Mouse (Mus musculus) 3134 (cell line): ENCODE measurements around the gene Ctnna3.
"Not testable (repeated sequence)": the region's sequence is repeated elsewhere in the genome, so short reads cannot be mapped to it uniquely, and the experiment has no call there.

Experiments used
- DNase-seq: peaks from one replicate; pipeline ENCODE4 v3.0.0-alpha.2; 2011; ENCODE audit warnings: low spot score; ENCODE audit not compliant: insufficient read length; ENCODE audit errors: extremely low read depth

Gene Ctnna3

DNA sequence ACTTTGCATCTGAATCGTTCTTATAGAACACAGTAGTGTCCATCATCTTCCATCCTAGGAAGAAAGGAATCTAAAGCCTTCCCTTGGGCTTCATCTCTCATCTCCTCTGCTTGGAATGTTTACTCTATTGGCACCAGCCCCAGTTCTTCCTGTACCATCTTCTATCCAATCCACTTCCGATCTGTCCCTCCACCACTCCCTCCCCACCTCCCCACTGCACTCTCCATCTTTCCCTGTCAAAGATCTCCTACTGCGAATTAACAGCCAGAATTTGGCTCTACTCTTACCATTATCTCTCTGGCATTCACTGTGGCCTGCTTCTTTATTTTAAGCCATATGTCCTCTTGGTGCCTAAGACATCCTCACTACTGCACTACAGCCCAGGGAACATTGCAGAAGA, 688.9 kb downstream of the Ctnna3 start:
- no peak for DNase-seq

DNA sequence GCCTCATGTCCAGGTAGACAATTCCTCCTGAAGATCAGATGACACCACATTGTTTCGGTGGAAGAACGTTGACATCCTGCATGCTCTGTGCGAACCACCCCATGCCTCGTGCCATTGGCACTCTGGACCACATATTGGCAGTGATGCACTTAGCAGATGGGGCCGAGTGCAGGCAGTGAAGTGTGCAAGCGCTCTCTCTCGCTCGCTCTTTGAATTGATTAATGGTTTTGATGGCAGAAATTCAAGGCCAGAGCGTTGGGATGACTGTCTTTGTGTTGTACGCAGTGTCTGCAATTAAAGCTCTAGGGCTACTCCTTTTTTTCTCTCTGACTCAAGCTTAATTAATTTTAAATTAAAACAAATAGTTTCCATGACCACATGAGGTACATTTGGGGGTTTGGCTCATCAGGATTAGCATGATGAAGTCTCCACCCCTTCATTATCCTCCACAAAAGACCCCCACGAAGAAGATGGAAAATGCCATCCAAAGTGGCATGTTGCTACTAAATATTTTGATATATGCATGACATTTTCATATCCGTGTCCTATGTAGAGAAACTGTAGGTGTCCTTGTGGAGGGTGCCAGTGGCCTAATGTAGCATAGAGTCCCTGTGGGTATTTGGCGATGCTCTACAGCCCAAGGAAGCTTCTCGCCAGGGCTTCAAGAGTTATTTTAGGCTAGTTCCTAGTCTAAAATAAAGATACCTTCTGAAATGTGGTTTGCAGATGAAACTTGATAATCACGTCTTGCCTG, 700.7 kb downstream of the Ctnna3 start:
- no peak for DNase-seq

DNA sequence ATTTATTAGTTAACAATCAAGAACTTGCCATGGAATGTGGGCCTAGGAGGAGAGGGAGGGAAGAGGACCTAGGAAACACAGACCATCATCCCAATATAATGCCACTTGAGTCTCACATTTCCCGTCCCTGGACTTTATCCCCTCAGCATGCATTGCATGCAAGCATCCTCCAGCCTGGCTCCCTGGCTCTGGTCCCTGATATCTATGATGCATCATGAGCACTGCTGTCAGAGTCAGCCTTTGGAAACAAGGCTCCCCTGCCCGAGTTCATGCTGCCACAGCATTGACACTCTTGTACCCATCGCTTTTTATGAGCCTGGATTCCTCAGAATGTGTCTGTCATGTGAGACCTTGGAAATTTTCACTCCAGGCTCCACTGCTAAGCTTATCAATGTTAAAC, 703.6 kb downstream of the Ctnna3 start:
- no peak for DNase-seq

DNA sequence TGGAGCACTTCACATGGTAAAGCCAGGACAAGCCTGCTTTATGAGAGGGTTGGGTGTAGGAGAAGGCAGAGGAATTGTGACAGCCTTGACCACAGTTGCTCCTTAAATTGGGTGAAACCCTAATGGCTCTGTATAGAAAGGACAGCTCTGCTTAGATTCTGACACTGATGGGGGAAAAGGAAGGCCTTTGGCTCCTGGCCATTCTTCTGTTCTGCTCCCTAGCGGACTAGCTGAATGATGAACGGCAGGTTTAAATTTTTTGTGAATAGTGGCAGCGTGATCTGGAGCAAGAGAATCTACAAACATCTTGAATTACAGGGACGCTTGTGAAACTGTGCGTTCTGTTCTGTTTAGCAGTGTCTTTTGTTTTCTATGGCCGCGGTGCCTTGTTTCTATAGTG, 705.6 kb downstream of the Ctnna3 start:
- DNase-seq: no peak

DNA sequence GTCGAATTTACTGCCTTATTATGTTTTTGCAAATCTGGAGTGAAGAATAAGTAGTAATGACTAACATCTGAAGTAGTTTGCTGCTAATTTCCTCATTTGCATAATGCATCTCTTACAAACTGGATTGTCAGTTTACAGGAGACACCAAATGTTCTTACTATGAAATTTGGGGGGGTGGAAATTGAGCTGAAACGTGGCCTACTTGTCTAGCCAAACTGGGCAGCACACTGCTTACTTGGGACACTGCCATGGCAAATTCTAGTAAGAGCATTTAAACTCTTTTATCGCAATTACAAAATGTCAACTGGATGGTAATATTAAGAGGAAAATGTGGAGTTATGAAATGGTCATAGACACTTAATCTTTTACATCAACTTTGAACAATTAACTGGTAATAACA, 716.6 kb downstream of the Ctnna3 start:
- no peak for DNase-seq

DNA sequence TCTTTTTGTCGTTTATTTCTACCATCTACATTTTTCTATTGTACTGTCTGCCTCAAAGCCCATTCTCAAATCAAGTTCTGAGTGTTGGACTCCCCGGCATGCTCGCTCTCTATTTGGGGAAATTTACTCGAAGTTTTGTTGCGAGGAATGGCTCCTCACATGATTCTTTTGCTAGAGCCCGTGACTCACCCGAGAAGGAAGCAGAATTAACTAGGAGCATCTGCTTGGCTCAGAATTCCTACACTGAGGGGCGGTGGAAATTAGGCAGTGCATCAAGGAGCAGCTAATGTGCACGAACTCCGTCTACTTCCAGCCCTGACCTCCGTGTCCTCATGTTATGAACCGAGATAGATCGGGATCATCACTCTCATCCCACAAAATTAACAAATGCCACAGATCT, 751.8 kb downstream of the Ctnna3 start:
- DNase-seq: no peak

DNA sequence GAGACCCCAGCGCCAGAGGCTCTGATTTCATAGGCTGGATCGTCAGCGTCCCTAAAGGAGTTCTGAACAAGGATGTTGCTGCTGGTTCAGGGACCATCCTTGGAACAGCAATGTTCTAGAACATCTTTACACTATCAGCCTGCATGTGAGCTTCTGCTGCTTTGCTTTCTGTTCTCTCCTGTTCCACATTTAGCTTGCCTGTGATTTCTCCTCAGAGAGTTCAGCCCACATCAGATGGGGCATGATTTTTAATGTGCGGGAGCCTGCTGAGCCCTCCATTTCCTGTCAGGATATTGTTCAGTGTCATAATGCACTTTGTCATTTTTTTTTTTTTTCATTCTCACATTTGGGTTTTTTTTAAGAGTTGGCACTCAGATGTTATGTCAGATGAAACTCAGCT, 752.8 kb downstream of the Ctnna3 start:
- DNase-seq: no peak

DNA sequence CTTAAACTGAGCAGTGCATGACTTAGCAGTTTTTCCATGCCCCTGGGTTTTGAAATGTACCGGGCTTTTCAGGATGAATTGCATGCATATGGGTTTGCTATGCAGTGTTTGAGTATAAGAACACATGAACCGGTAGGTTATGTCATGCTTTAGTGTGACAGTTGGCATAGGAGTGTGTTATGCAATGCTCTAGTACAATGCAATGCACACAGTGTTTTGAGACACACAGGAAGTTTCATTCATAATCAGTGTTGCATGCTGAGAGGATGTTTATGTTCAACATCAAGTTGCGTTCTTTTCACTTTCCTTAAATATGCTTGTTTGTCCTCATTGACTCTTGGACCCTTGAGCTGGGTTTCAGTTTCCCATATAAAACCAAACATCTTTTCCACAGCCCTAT, 758.1 kb downstream of the Ctnna3 start:
- DNase-seq: no peak

DNA sequence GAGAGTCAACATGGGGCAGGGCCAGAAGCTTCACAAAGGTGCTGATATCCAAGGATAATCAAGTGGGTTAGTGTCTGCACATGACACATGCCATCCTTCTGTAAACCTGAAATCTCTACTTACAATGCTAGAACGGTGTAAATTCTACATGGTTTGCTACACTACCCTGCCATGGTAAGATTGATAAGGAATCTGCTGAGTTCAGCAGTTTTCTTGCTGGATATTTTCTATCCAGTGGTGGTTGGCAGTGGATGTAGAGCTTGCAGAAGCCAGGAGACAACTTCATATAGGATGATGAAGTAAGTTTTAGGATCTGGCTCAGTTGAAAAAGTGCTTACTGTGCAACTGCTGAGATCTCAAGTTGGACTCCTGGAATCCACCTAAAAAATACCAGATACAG, 767.7 kb downstream of the Ctnna3 start:
- no peak for DNase-seq

DNA sequence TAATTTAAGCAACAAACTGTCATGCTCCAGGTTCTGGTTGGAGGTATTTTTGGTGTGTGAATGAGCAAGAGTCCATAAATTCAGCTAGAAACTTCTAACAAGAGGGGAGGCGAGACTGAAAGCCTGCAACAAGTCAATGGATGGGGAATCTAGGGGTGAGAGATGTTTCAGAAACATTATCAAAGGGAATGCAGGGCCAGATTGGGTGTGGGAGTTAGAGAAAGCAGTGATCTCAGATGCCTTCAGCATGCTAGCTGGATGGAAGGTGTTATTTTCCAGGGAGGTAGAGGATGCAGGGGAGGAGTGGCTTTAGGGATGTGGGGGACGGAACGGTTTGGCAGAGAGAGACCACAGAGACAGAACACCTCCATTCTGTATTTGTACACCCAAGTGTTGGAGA, 785.7 kb downstream of the Ctnna3 start:
- DNase-seq: no peak

DNA sequence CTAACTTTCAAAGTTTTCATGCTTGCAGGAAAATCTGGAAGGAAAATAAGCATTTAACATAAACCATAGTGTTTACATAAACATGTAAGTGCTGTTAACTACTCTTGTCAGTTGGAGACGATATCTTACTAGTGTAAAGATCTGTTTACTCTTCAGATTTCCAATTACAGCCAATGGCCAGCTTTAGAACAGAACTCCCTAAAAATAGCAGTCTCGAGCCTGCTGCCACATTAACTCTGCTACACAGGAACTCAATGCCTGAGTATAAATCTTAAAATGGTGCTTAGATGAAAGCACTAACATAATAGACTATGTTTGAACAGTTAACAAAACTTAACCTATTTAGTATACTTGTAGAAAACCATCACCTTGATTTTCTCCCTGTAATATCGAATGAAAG, 793.1 kb downstream of the Ctnna3 start:
- DNase-seq: no peak

DNA sequence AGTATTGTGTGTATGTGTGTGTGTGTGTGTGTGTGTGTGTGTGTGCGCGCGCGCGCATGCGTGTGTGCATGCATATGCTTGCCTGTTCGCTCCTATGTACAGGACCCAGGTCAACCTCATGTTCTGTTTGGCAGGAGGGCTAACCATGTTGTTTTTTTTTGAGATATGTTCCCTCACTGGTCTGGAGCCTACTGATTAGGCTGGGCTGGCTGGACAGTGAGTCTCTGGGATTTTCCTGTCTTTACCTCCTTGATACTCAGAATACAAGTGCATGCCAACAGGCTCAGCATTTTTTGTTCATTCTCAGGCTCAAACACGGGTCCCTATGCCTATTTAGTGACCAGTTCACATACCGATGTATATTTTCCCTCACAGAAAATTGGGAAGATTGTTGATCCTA, 794.1 kb downstream of the Ctnna3 start:
- DNase-seq: no peak

DNA sequence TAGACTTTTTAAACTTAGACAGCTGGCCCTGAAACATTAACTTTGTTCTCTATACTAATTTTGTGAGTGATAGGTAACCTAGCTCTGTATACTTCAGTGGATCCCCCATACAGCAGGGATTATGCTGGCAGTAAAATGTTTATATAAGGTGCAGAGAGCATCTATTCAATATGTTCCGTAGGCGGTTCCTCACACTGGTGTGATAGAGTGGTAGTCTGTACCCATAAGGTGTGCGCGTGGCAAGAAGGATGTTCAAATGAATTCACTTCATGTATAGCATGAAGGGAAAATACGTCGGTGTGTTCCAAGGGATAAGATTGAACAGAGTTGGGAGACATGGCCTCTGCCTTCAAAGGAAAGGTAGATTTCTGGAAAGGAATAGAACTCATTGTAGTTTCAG, 794.5 kb downstream of the Ctnna3 start:
- no peak for DNase-seq

DNA sequence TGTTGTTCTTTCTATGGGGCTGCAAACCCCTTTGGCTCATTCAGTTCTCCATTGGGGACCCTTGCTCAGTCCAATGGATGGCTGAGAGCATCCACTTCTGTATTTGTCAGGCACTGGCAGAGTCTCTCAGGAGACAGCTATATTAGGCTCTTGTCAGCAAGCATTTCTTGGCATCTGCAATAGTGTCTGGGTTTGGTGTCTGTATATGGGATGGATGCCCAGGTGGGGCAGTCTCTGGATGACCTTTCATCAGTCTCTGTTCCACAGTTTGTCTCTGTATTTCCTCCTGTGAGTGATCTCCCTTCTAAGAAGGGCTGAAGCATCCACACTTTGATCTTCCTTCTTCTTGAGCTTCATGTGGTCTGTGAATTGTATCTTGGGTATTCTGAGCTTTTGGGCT, 795.9 kb downstream of the Ctnna3 start:
- not testable (repeated sequence) for DNase-seq

DNA sequence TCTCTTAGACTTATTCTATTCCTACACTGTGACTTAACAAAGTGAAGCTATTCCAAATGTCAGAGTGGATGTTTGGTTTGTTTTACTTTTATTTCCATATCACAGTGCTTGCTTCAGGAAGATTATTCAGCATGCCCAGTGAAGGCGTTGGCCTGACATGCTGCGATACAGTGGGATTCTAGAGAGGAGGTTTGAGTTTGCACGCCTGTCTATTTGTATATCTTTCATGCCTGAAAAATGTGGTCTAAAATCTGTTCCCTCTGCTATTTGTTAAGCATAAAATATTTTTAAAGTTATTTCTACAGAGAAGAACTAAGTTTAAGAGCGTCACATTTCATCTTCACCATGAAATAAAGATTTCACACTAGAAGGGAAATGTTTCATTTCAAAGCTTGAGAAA, 813.5 kb downstream of the Ctnna3 start:
- DNase-seq: no peak

DNA sequence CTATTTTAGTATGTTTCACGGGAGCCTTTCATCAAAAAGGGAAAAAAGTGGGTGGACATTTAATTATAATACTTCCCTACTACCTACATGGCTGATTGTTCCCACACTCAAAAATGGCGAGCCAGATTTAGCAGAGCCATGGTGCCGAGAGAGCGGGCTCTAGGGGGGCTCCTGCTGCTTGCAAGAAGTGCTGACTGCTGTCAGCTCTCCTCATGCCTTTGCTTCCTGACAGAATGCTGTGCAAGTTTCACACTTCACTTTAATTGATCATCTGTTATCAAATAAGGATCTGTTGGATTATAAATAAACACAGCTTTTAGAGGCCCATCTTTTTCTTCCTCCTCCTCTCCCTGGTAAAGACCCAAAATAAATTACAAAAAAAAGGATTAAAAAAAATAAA, 838.3 kb downstream of the Ctnna3 start:
- no peak for DNase-seq

DNA sequence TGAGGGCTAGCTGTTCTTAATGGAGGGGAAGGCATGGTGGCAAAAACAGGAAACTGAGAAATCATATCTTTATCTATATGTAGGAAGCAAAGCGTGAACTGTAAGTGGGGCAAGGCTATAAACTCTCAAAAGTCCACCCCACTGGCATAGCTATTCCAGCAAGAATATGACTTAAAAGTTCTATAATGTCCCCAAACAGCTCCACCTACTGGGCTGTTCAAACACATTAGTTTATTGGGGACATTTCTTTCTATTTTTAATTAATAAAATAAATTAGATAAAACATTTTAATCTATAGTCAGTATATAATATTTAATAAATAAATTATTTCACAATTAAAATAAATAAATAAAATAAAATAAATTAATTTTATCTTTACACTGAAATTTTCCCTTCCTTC, 845.2 kb downstream of the Ctnna3 start:
- DNase-seq: no peak

DNA sequence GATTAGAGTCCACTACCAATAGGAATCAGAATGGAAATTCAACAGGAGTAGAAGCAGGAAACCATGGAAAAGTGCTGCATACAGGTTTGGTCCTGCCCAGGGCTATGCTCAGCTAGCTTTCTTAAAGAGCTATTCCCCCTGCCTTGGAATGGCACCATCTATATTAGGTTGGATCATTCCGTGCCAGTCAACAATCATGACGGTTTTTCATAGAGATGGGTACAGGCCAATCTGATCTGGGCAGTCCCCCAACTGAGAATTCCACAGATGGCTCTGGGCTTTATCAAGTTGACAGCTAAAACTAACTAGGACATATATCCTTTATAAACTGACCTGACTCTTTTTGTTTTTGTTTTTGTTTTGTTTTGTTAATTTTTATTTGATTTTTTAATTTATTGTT, 848.9 kb downstream of the Ctnna3 start:
- DNase-seq: no peak

DNA sequence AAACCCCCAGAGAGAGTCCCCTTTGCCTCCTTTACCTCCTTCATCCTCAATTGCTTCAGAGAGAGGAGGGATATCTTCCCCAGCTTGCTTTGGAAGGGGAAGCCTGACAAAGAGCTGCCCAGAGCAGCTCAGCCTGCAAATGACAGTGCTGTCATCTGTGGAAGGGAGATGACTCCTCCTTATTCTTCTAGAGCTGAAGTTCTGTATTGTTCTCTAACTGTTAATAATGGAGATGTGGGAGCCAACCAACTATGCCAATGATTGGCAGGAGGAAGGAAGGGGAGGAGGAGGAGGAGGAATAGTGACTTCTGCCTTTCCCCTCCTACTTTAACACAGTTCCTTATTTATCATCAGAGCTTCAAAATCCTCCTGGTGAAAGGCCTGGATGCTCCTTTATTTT, 875.9 kb downstream of the Ctnna3 start:
- DNase-seq: no peak

DNA sequence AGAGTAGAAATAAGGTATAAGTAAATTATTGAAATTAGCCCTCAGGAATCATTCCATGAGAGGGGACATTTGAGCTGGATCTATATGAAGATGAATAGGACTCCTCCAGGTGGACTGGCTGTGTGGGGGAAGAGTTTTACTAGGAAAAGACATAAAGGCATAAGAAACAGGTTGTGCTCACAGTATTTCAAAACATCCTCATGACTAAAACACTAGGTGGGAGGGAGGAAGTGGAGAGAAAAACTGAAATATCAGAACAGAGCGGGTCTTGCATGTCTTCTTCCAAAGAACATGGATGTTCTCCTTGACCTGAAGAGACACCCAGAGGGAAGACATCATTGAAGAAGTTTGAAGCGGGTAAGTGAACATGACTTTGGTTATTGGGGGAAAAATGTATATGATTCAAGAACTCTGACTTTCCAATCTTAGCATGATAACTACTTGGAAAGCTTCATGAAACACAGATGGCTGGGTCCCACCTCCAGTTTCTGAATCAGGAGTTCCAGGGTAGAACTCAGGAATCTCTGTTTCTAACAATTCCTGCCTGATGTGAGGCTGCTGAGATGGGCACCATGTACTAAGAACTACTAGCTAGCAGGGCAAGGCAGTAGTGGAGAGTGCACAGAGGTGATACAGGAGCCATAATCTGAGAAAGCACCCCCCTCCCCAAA, 881.9 kb downstream of the Ctnna3 start:
- DNase-seq: no peak

DNA sequence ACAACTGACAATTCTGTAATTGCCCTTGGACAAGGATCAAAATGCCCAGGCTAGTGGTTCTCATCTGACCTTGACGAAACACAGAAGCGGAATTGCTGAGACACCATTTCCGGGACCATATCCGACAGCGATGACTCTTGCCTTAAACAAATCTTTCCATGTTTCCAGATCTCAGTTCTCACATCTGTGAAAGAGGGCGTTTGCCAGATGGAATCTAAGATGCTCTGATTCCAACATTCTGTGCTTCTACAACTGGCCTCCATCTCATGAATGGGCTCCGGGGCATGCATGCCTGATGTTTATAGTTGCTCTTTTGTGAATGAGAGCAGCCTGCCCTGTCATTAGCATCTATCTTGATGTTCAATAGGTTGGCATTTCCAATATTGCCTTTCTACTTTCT, 890.4 kb downstream of the Ctnna3 start:
- no peak for DNase-seq

DNA sequence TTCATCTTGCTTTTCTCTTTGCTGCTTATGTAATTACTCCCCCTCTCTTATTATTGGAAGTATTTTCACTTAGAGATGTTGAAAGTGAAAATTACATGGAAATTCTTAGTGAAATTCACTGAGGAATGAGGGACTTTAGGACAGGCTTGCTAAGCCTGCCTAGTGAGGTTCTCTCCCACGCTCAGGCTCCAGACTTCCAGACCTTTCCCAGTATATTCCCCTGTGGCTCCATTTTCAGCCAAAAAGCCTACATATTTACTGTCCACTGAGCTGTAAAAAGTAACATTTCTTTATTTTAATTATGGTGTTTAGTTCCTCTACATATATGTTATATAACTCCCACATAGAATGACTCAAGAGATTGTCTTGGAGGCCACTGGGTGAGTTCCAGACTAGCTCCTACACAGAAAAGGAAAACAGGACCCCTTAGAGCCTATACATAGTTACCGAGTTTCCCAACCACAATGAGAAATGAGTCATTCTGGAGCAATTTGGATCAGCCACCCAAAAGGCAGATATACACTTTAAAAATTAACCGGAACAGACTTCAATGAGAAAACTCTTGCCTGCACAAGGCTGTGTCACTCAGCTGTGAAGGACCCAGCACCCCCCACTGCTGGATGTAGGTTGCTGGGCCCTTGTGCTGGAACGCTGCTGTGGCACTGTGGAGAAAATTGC, 912.9 kb downstream of the Ctnna3 start:
- DNase-seq: no peak
